ENCODE assay signal across 32 mouse cellular contexts in genomic region chr7:19836843-19837242, GRCm38 (mm10). TPM values are rescaled to one million over a fixed set of nuclear protein-coding genes. Genes with fewer than 3 reads are reported as not detected.
DNase-seq lines count a peak whose midpoint lies in the region; ATAC-seq and TF ChIP-seq lines count a peak whose summit lies in the region.
"Had no signal": no experiment of that assay in that cellular context is flagged by ENCODE, and none has a peak within 500 bp of the region (broad histone marks: within the 10 kb centered on the region; RNA-seq: fewer than 3 reads in every experiment).

No protein-coding gene starts in this region.

- TF ChIP-seq CTCF in liver, adult 2 months (IDR thresholded peaks at IDR 0.05; ENCODE audit: low read depth, low read length): no peak

- no peak overlapping the region for H3K9ac ChIP-seq in liver, adult 2 months (ENCODE audit: low read depth, low read length)
- H3K9ac ChIP-seq in forebrain, embryonic 11.5 days (ENCODE audit: low read length): no peak overlapping the region
- H3K9ac ChIP-seq: heart, embryonic 12.5 days; kidney, embryonic 15.5 days; limb, embryonic 12.5 days; liver, embryonic 13.5 days; neural tube, embryonic 13.5 days had no signal

- H3K27ac ChIP-seq in liver, adult 2 months (replicated peaks; ENCODE audit: insufficient read depth, low read depth, low read length): peak overlapping the region; percentile 37; the same call in 1 of the 2 replicates
- H3K27ac ChIP-seq in forebrain, embryonic 11.5 days (ENCODE audit: low read depth, low read length): no peak overlapping the region
- H3K27ac ChIP-seq: hindbrain, embryonic 10.5 days; kidney, embryonic 15.5 days; limb, embryonic 12.5 days; liver, embryonic 13.5 days; neural tube, embryonic 13.5 days; stomach, postnatal 0 days had no signal

- peak; percentile 61 for ATAC-seq in CD4-positive, CD25-positive, alpha-beta regulatory T cell, adult 4 months
- no peak for ATAC-seq in forebrain, embryonic 11.5 days (replicated peaks; ENCODE audit: low FRiP score)
- ATAC-seq: forebrain, embryonic 14.5 days; hindbrain, embryonic 16.5 days had no signal

- TF ChIP-seq POLR2A in liver, adult 2 months (IDR thresholded peaks at IDR 0.05; ENCODE audit: extremely low read depth, insufficient read depth, low read length): no peak

- H3K9me3 ChIP-seq in forebrain, embryonic 11.5 days (ENCODE audit: control insufficient read depth, low read length): no peaks in the 10 kb centered on the region
- H3K9me3 ChIP-seq: heart, embryonic 12.5 days; hindbrain, embryonic 10.5 days; kidney, embryonic 15.5 days; limb, embryonic 12.5 days; liver, embryonic 13.5 days; neural tube, embryonic 13.5 days had no signal

- H3K4me3 ChIP-seq in liver, adult 2 months (ENCODE audit: insufficient read depth, low read depth, low read length): no peak overlapping the region
- H3K4me3 ChIP-seq in forebrain, embryonic 11.5 days (ENCODE audit: low read depth, low read length): no peak overlapping the region
- H3K4me3 ChIP-seq: heart, embryonic 12.5 days; hindbrain, embryonic 10.5 days; kidney, embryonic 15.5 days; limb, embryonic 12.5 days; liver, embryonic 13.5 days; neural tube, embryonic 13.5 days had no signal

- no peaks in the 10 kb centered on the region for H3K79me2 ChIP-seq in liver, adult 2 months (ENCODE audit: control insufficient read depth, insufficient read depth, low read length)

- WGBS in liver, adult 2 months: 11% methylated on average over 3 of the region's 3 CpGs
- 66% methylated on average over 3 of the region's 3 CpGs for WGBS in forebrain, embryonic 11.5 days

- DNase-seq in liver, adult 2 months (ENCODE audit: extremely low read depth, low read depth, low spot score): peak; percentile 84
- DNase-seq in liver: no peak
- peak; percentile 53 to 65 for DNase-seq in adrenal gland, postnatal 36 days
- peak; percentile 55 for DNase-seq in naive thymus-derived CD4-positive, alpha-beta T cell, adult 2 months (ENCODE audit: low read depth)
- DNase-seq in cerebellum, adult 18-20 months: no peak
- DNase-seq in forebrain, embryonic 11.5 days (ENCODE audit: low spot score): no peak
- DNase-seq in cerebellum, adult 8-10 months: no peak
- DNase-seq: cerebellum, adult 2 months; cerebellum, postnatal 36 days; gastrocnemius, postnatal 10 days; heart, postnatal 10 days; layer of hippocampus, postnatal 36 days; liver, embryonic 13.5 days; lung, adult 2 months; midbrain, embryonic 14.5 days; retina, postnatal 1 day; right cerebral cortex, postnatal 4 days; thymus, adult 2 months had no signal

- no peak overlapping the region for H3K4me2 ChIP-seq in forebrain, embryonic 11.5 days (ENCODE audit: low read depth, low read length, severe bottlenecking)
- H3K4me2 ChIP-seq: heart, embryonic 12.5 days; kidney, embryonic 15.5 days; limb, embryonic 12.5 days; liver, embryonic 13.5 days; neural tube, embryonic 13.5 days had no signal

- H3K27me3 ChIP-seq in liver, adult 2 months (ENCODE audit: control insufficient read depth, insufficient read depth, low read length): no peaks in the 10 kb centered on the region
- H3K27me3 ChIP-seq in forebrain, embryonic 11.5 days (ENCODE audit: control insufficient read depth, insufficient read depth, low read length): no peaks in the 10 kb centered on the region
- H3K27me3 ChIP-seq: kidney, embryonic 15.5 days; liver, embryonic 13.5 days; neural tube, embryonic 13.5 days had no signal

- peaks cover 15% of the 10 kb centered on the region for H3K4me1 ChIP-seq in liver, adult 2 months (ENCODE audit: control insufficient read depth, insufficient read depth, low read length)
- H3K4me1 ChIP-seq in forebrain, embryonic 11.5 days (replicated peaks; ENCODE audit: control insufficient read depth, insufficient read depth, low read length): no peaks in the 10 kb centered on the region
- H3K4me1 ChIP-seq: hindbrain, embryonic 10.5 days; kidney, embryonic 15.5 days; limb, embryonic 12.5 days; neural tube, embryonic 13.5 days had no signal

- no peaks in the 10 kb centered on the region for H3K36me3 ChIP-seq in liver, adult 2 months (ENCODE audit: control insufficient read depth, insufficient read depth, low read length)
- H3K36me3 ChIP-seq in forebrain, embryonic 11.5 days (ENCODE audit: control insufficient read depth, insufficient read depth, low read length): no peaks in the 10 kb centered on the region
- H3K36me3 ChIP-seq: heart, embryonic 12.5 days; hindbrain, embryonic 10.5 days; kidney, embryonic 15.5 days; limb, embryonic 12.5 days; liver, embryonic 13.5 days; neural tube, embryonic 13.5 days had no signal

RNA-seq across cellular contexts. Expression of gene Bcl3, which starts 14.3 kb away (rescaled TPM):
- total RNA-seq in liver, adult 2 months (2014; rRNA removed): 3.0 and 7.4 TPM in 2 replicates
- 72.8 and 76.8 TPM in 2 replicates for polyA plus RNA-seq in liver, adult 2 months (2012; rRNA removed)
- polyA plus RNA-seq in CD4-positive, CD25-positive, alpha-beta regulatory T cell, adult 4 months (2017; shearing (Covaris generic)): 10 to 100 TPM; 16.0 to 20.5 TPM
- 10 to 100 TPM; 19.5 to 51.0 TPM for total RNA-seq in adrenal gland, postnatal 36 days (2021)
- 0.51 and 1.1 TPM in 2 replicates for polyA plus RNA-seq in forebrain, embryonic 11.5 days (2014; fragmentation: Nextera tagmentation; extraction: Ambion mirVana)

RNA-seq across cellular contexts. Expression of gene Gm19345, which starts 15.0 kb away (rescaled TPM):
- total RNA-seq in liver, adult 2 months (2014; rRNA removed): not detected in 2 replicates
- 0.11 TPM in 1 of 2 replicates, not detected in the other for polyA plus RNA-seq in liver, adult 2 months (2012; rRNA removed)
- not detected for polyA plus RNA-seq in CD4-positive, CD25-positive, alpha-beta regulatory T cell, adult 4 months (2017; shearing (Covaris generic))
- total RNA-seq in adrenal gland, postnatal 36 days (2021): under 1 TPM in 1 of 2 experiments, not detected in 1; 0.83 TPM
- not detected in 2 replicates for polyA plus RNA-seq in forebrain, embryonic 11.5 days (2014; fragmentation: Nextera tagmentation; extraction: Ambion mirVana)
- total RNA-seq: gastrocnemius, postnatal 10 days; granulocyte monocyte progenitor cell, adult 5-6 weeks; heart, postnatal 10 days; megakaryocyte, adult 5-6 weeks had no signal
- polyA plus RNA-seq: heart, embryonic 12.5 days; liver, embryonic 13.5 days had no signal

RNA-seq across cellular contexts. Expression of gene Ceacam16, which starts 24.3 kb away (rescaled TPM):
- 0.09 and 0.34 TPM in 2 replicates for total RNA-seq in liver, adult 2 months (2014; rRNA removed)
- 0.09 and 0.11 TPM in 2 replicates for polyA plus RNA-seq in liver, adult 2 months (2012; rRNA removed)
- polyA plus RNA-seq in CD4-positive, CD25-positive, alpha-beta regulatory T cell, adult 4 months (2017; shearing (Covaris generic)): not detected
- not detected for total RNA-seq in adrenal gland, postnatal 36 days (2021)
- 0.32 TPM in 1 of 2 replicates, not detected in the other for polyA plus RNA-seq in forebrain, embryonic 11.5 days (2014; fragmentation: Nextera tagmentation; extraction: Ambion mirVana)
- total RNA-seq: gastrocnemius, postnatal 10 days; granulocyte monocyte progenitor cell, adult 5-6 weeks; heart, postnatal 10 days; layer of hippocampus, adult 8-10 months; layer of hippocampus, postnatal 36 days; left cerebral cortex, postnatal 14 days had no signal
- polyA plus RNA-seq: embryonic facial prominence, embryonic 14.5 days; forebrain, embryonic 14.5 days; heart, embryonic 12.5 days; hindbrain, embryonic 10.5 days; kidney, embryonic 15.5 days; limb, embryonic 12.5 days; liver, embryonic 13.5 days; midbrain, embryonic 14.5 days; stomach, postnatal 0 days had no signal

RNA-seq across cellular contexts. Expression of gene Cblc, which starts 40.2 kb away (rescaled TPM):
- 17.4 and 17.8 TPM in 2 replicates for total RNA-seq in liver, adult 2 months (2014; rRNA removed)
- polyA plus RNA-seq in liver, adult 2 months (2012; rRNA removed): 23.0 and 23.5 TPM in 2 replicates
- not detected for polyA plus RNA-seq in CD4-positive, CD25-positive, alpha-beta regulatory T cell, adult 4 months (2017; shearing (Covaris generic))
- total RNA-seq in adrenal gland, postnatal 36 days (2021): not detected
- polyA plus RNA-seq in forebrain, embryonic 11.5 days (2014; fragmentation: Nextera tagmentation; extraction: Ambion mirVana): 0.28 and 0.84 TPM in 2 replicates
- total RNA-seq: granulocyte monocyte progenitor cell, adult 5-6 weeks; layer of hippocampus, adult 8-10 months; layer of hippocampus, postnatal 36 days; left cerebral cortex, postnatal 14 days; megakaryocyte, adult 5-6 weeks had no signal
- polyA plus RNA-seq: cerebellum, adult 2 months; forebrain, embryonic 14.5 days; midbrain, embryonic 14.5 days; neural tube, embryonic 13.5 days had no signal

RNA-seq across cellular contexts. Expression of gene Ceacam19, which starts 50.9 kb away (rescaled TPM):
- not detected in 2 replicates for total RNA-seq in liver, adult 2 months (2014; rRNA removed)
- polyA plus RNA-seq in liver, adult 2 months (2012; rRNA removed): not detected in 2 replicates
- polyA plus RNA-seq in CD4-positive, CD25-positive, alpha-beta regulatory T cell, adult 4 months (2017; shearing (Covaris generic)): not detected
- total RNA-seq in adrenal gland, postnatal 36 days (2021): not detected
- not detected in 2 replicates for polyA plus RNA-seq in forebrain, embryonic 11.5 days (2014; fragmentation: Nextera tagmentation; extraction: Ambion mirVana)
- total RNA-seq: gastrocnemius, postnatal 10 days; granulocyte monocyte progenitor cell, adult 5-6 weeks; heart, postnatal 10 days; layer of hippocampus, adult 8-10 months; layer of hippocampus, postnatal 36 days; left cerebral cortex, postnatal 14 days had no signal
- polyA plus RNA-seq: cerebellum, adult 2 months; forebrain, embryonic 14.5 days; heart, embryonic 12.5 days; hindbrain, embryonic 10.5 days; hindbrain, embryonic 16.5 days; kidney, embryonic 15.5 days; limb, embryonic 12.5 days; liver, embryonic 13.5 days; midbrain, embryonic 14.5 days; neural tube, embryonic 13.5 days had no signal

Comparison
In these comparisons a context has a peak if more than half of its experiments do, and no peak if none do; other contexts are left out.
1. DNase-seq: peak in liver, adult 2 months (single experiment), adrenal gland, postnatal 36 days (2 of 2) and naive thymus-derived CD4-positive, alpha-beta T cell, adult 2 months (single experiment); none in liver (single experiment), cerebellum, adult 18-20 months (0 of 2), forebrain, embryonic 11.5 days (single experiment) and cerebellum, adult 8-10 months (single experiment).